Mouse (Mus musculus) MEL (cell line): ENCODE data around the gene Map7d1. TPM values are rescaled to one million over a fixed set of nuclear protein-coding genes. Genes with fewer than 3 reads are reported as not detected.

Experiments
- DNase-seq: peaks from one replicate; pipeline ENCODE4 v3.0.0; 2011; ENCODE audit warnings: low read depth, low spot score
- H3K27ac ChIP-seq: 2 replicates; pipeline ENCODE4 v1.5.1; 2012; ENCODE audit warnings: low read depth, mild to moderate bottlenecking, control low read depth, low read length, moderate library complexity; ENCODE audit not compliant: control insufficient read depth
- H3K27me3 ChIP-seq, 2 experiments: fragments of 150-350 bp in 1 of 2; sonication (generic) in 1 of 2; 2 replicates each; pipeline ENCODE4 v1.6.1; 2012; ENCODE audit warnings: low read length in 2 of 2, mild to moderate bottlenecking in 2 of 2, improper control_type of control experiment in 1 of 2, moderate library complexity in 1 of 2; ENCODE audit not compliant: insufficient read depth in 2 of 2, control insufficient read depth in 1 of 2
- H3K36me3 ChIP-seq, 2 experiments: 2 replicates each; pipeline ENCODE4 v1.6.1; 2012 to 2014; ENCODE audit warnings: low read length in 2 of 2, improper control_type of control experiment in 1 of 2, inconsistent platforms in 1 of 2, mild to moderate bottlenecking in 1 of 2; ENCODE audit not compliant: insufficient read depth in 2 of 2, control insufficient read depth in 1 of 2
- H3K4me1 ChIP-seq, 2 experiments: fragments of 150-350 bp in 1 of 2; sonication (generic) in 1 of 2; 2 replicates each; pipeline ENCODE4 v1.6.1; 2012; ENCODE audit warnings: low read length in 2 of 2, improper control_type of control experiment in 1 of 2, mild to moderate bottlenecking in 1 of 2; ENCODE audit not compliant: insufficient read depth in 2 of 2, control insufficient read depth in 1 of 2
- H3K4me3 ChIP-seq, 2 experiments: fragments of 150-350 bp in 1 of 2; sonication (generic) in 1 of 2; 2 replicates each; pipeline ENCODE4 v1.5.1; 2012; ENCODE audit warnings: low read depth in 2 of 2, low read length in 2 of 2, mild to moderate bottlenecking in 2 of 2, moderate library complexity in 2 of 2, control low read depth in 1 of 2, improper control_type of control experiment in 1 of 2; ENCODE audit not compliant: control insufficient read depth in 1 of 2, insufficient read depth in 1 of 2
- H3K79me2 ChIP-seq: 2 replicates; pipeline ENCODE4 v1.6.1; 2012; ENCODE audit warnings: mild to moderate bottlenecking, low read length, moderate library complexity; ENCODE audit not compliant: control insufficient read depth, poor library complexity, insufficient read depth
- H3K9ac ChIP-seq: 2 replicates; pipeline ENCODE4 v1.6.1; 2012; ENCODE audit warnings: low read depth, mild to moderate bottlenecking, control low read depth, low read length, moderate library complexity; ENCODE audit not compliant: control insufficient read depth, poor library complexity, severe bottlenecking
- H3K9me3 ChIP-seq: fragments of 150-350 bp; sonication (generic); replicated peaks from 2 replicates; pipeline ENCODE4 v1.6.1; 2012; ENCODE audit warnings: mild to moderate bottlenecking, low read length, improper control_type of control experiment, moderate library complexity; ENCODE audit not compliant: insufficient read depth
- CHD2 ChIP-seq: IDR thresholded peaks from 2 replicates; pipeline ENCODE4 v1.6.1; 2011; ENCODE audit warnings: low read length, improper control_type of control experiment
- CTCF ChIP-seq, 3 experiments: IDR thresholded peaks in 2 of 3; conservative IDR thresholded peaks in 1 of 3; 2 replicates each; pipeline ENCODE4 v1.5.1; 2011 to 2012; ENCODE audit warnings: low read length in 3 of 3, low read depth in 2 of 3, mild to moderate bottlenecking in 2 of 3, improper control_type of control experiment in 1 of 3, inconsistent platforms in 1 of 3, mixed read lengths in 1 of 3, moderate library complexity in 1 of 3; ENCODE audit not compliant: control insufficient read depth in 1 of 3, insufficient read depth in 1 of 3, poor library complexity in 1 of 3, severe bottlenecking in 1 of 3
- ELF1 ChIP-seq: IDR thresholded peaks from 2 replicates; pipeline ENCODE4 v1.6.1; 2014; ENCODE audit warnings: low read depth, mild to moderate bottlenecking, inconsistent platforms, low read length, improper control_type of control experiment, moderate library complexity
- EP300 ChIP-seq, 2 experiments: IDR thresholded peaks; 2 replicates each; pipeline ENCODE4 v1.6.1; 2011; ENCODE audit warnings: improper control_type of control experiment in 2 of 2, low read length in 2 of 2, low read depth in 1 of 2, mild to moderate bottlenecking in 1 of 2
- ETS1 ChIP-seq: IDR thresholded peaks from 2 replicates; pipeline ENCODE4 v1.6.1; 2012; ENCODE audit warnings: low read depth, mild to moderate bottlenecking, inconsistent platforms, low read length, improper control_type of control experiment, moderate library complexity
- GATA1 ChIP-seq: IDR thresholded peaks from 2 replicates; pipeline ENCODE4 v1.6.1; 2011; ENCODE audit warnings: low read depth, low read length, improper control_type of control experiment
- JUND ChIP-seq: IDR thresholded peaks from 2 replicates; pipeline ENCODE4 v1.6.1; 2011; ENCODE audit warnings: low read depth, mild to moderate bottlenecking, improper control_type of control experiment, low read length
- MAZ ChIP-seq: IDR thresholded peaks from 2 replicates; pipeline ENCODE4 v1.6.1; 2012; ENCODE audit warnings: low read depth, mild to moderate bottlenecking, inconsistent platforms, low read length, improper control_type of control experiment
- POLR2A ChIP-seq, 2 experiments: IDR thresholded peaks; 2 replicates each; pipeline ENCODE4 v1.6.1; 2011 to 2012; ENCODE audit warnings: low read length in 2 of 2, mild to moderate bottlenecking in 2 of 2, control low read depth in 1 of 2, improper control_type of control experiment in 1 of 2, low read depth in 1 of 2, moderate library complexity in 1 of 2; ENCODE audit not compliant: control insufficient read depth in 1 of 2, insufficient read depth in 1 of 2, poor library complexity in 1 of 2
- RCOR1 ChIP-seq: IDR thresholded peaks from 2 replicates; pipeline ENCODE4 v1.6.1; 2012; ENCODE audit warnings: low read depth, mild to moderate bottlenecking, inconsistent platforms, low read length, improper control_type of control experiment
- TAL1 ChIP-seq: IDR thresholded peaks from 2 replicates; pipeline ENCODE4 v1.6.1; 2012; ENCODE audit warnings: mild to moderate bottlenecking, inconsistent platforms, low read length, moderate library complexity, mixed read lengths
- UBTF ChIP-seq: IDR thresholded peaks from 2 replicates; pipeline ENCODE4 v1.6.1; 2012; ENCODE audit warnings: low read depth, mild to moderate bottlenecking, inconsistent platforms, low read length, improper control_type of control experiment, moderate library complexity, borderline replicate concordance; ENCODE audit not compliant: insufficient read depth
- USF2 ChIP-seq, 2 experiments: IDR thresholded peaks; 2 replicates each; pipeline ENCODE4 v1.6.1; 2011 to 2012; ENCODE audit warnings: improper control_type of control experiment in 2 of 2, low read length in 2 of 2, borderline replicate concordance in 1 of 2, inconsistent platforms in 1 of 2, low read depth in 1 of 2, mild to moderate bottlenecking in 1 of 2; ENCODE audit not compliant: insufficient read depth in 1 of 2
- ZC3H11A ChIP-seq: IDR thresholded peaks from 2 replicates; pipeline ENCODE4 v1.6.1; 2012; ENCODE audit warnings: low read depth, mild to moderate bottlenecking, inconsistent platforms, low read length, improper control_type of control experiment
- ZMIZ1 ChIP-seq: IDR thresholded peaks from 2 replicates; pipeline ENCODE4 v1.6.1; 2012; ENCODE audit warnings: low read depth, mild to moderate bottlenecking, inconsistent platforms, low read length, improper control_type of control experiment, moderate library complexity
- polyA plus RNA-seq, 2 experiments: library from polyadenylated mRNA; stranded (reverse) in 1 of 2; unstranded in 1 of 2; fragments of >175 nt in 1 of 2; fragments of >200 nt in 1 of 2; gene quantifications; 2 replicates each; pipeline versions ENCODE4 v1.2.1 to v1.2.4; 2012; ENCODE audit warnings: low replicate concordance in 2 of 2, low read depth in 1 of 2; ENCODE audit not compliant: insufficient read length in 2 of 2, insufficient read depth in 1 of 2, missing spikeins in 1 of 2
- total RNA-seq: library from RNA; depleted of rRNA; stranded (reverse); fragments of 300-350 nt; gene quantifications from 2 replicates; pipeline ENCODE4 v1.2.3, GENCODE M21; 2012

The Map7d1 gene
- total and polyA plus RNA-seq, 3 experiments = 15.4 to 58.2 TPM; not detected in 1

GRCm38 (mm10) chr4:126236467-126237280 lies 19.5 kb downstream of the Map7d1 start:
- Histone ChIP-seq H3K79me2 (no peaks in the 10 kb centered on the region), H3K9ac (no peak overlapping the region), H3K4me1 (peaks cover 0 to 5% of the 10 kb centered on the region in 2 experiments; a peak in 2 of 4 replicates), H3K36me3 (peaks cover 0 to 4% of the 10 kb centered on the region in 2 experiments; a peak in 3 of 4 replicates), H3K4me3 (no peak overlapping the region), H3K27me3 (no peaks in the 10 kb centered on the region), H3K27ac (no peak overlapping the region), H3K9me3 (no peaks in the 10 kb centered on the region)
- DNase-seq = no peak
- no peak for TF ChIP-seq UBTF
- no peak for TF ChIP-seq JUND
- no peak for TF ChIP-seq RCOR1
- no peak for TF ChIP-seq ZMIZ1
- no peak for TF ChIP-seq CHD2
- TF ChIP-seq TAL1 = no peak
- TF ChIP-seq MAZ = no peak
- TF ChIP-seq ZC3H11A = no peak
- TF ChIP-seq ELF1 = no peak
- TF ChIP-seq USF2 (IDR thresholded peaks at IDR 0.05; ENCODE audit: borderline replicate concordance in 1 of 2, insufficient read depth in 1 of 2, low read depth in 1 of 2, low read length in 2 of 2) = no peak

- TF ChIP-seq ETS1 = peak; percentile 21; the same call in 1 of the 2 replicates
- TF ChIP-seq CTCF (IDR thresholded peaks at IDR 0.05 in 2 of 3, conservative IDR thresholded peaks at IDR 0.05 in 1 of 3; ENCODE audit: control insufficient read depth in 1 of 3, insufficient read depth in 1 of 3, low read depth in 2 of 3, low read length in 3 of 3, poor library complexity in 1 of 3, severe bottlenecking in 1 of 3) = no peak
- no peak for TF ChIP-seq POLR2A (IDR thresholded peaks at IDR 0.05; ENCODE audit: control insufficient read depth in 1 of 2, insufficient read depth in 1 of 2, low read depth in 1 of 2, low read length in 2 of 2, poor library complexity in 1 of 2)
- peak; percentile 45 for TF ChIP-seq GATA1
- TF ChIP-seq EP300 (IDR thresholded peaks at IDR 0.05; ENCODE audit: low read depth in 1 of 2, low read length in 2 of 2) = peak; percentile 17 to 43; a peak in 2 of 4 replicates
- 0 out of 2 replicates have a peak, but pooled peaks have one; percentile 3 for TF ChIP-seq TAL1
- H3K9me3 ChIP-seq = no peaks in the 10 kb centered on the region
- H3K9ac ChIP-seq = no peak overlapping the region
- H3K4me1 ChIP-seq = peaks cover 0 to 5% of the 10 kb centered on the region in 2 experiments; a peak in 2 of 4 replicates
- no peak overlapping the region for H3K27ac ChIP-seq
- H3K27me3 ChIP-seq = no peaks in the 10 kb centered on the region
- no peaks in the 10 kb centered on the region for H3K79me2 ChIP-seq
- H3K36me3 ChIP-seq = peaks cover 0 to 4% of the 10 kb centered on the region in 2 experiments; a peak in 3 of 4 replicates
- peak; percentile 61 for DNase-seq
- H3K4me3 ChIP-seq = no peak overlapping the region
Measured at GRCm38 (mm10) chr4:126235191-126235590, 21.0 kb downstream of the Map7d1 start.
